Mouse (Mus musculus): ENCODE measurements around the gene Zfp985.
"Not testable (repeated sequence)": the region's sequence is repeated elsewhere in the genome, so short reads cannot be mapped to it uniquely, and the experiment has no call there.

Zfp985 gene

GRCm38 (mm10) chr4:147553071-147553470 lies at the start of gene Zfp985:
Zfp985 (plus strand) TSS chr4:147553277.
- DNase-seq, result not testable (repeated sequence)

- DNase-seq, result no peak
These were observed 43.9 kb upstream of the Zfp985 start for GRCm38 (mm10) chr4:147509174-147509573.

GRCm38 (mm10) chr4:147518981-147519380 lies 34.1 kb upstream of the Zfp985 start:
- DNase-seq, result no peak

GRCm38 (mm10) chr4:147520100-147520499 lies 33.0 kb upstream of the Zfp985 start:
- DNase-seq, result no peak

GRCm38 (mm10) chr4:147525125-147525524 lies 28.0 kb upstream of the Zfp985 start:
- no peak for DNase-seq

- DNase-seq, result no peak
These were observed 22.7 kb upstream of the Zfp985 start for GRCm38 (mm10) chr4:147530366-147530765.

GRCm38 (mm10) chr4:147535916-147536315 lies 17.2 kb upstream of the Zfp985 start:
- not testable (repeated sequence) for DNase-seq

- DNase-seq, result no peak
These were observed 15.4 kb upstream of the Zfp985 start for GRCm38 (mm10) chr4:147537702-147538101.

GRCm38 (mm10) chr4:147539918-147540317 lies 13.2 kb upstream of the Zfp985 start, which contains the start of gene Gm16503:
Gm16503 (plus strand) TSS chr4:147540218.
- DNase-seq, result not testable (repeated sequence)

GRCm38 (mm10) chr4:147541105-147541504 lies 12.0 kb upstream of the Zfp985 start:
- DNase-seq, result no peak

- DNase-seq, result not testable (repeated sequence)
These were observed 1.3 kb downstream of the Zfp985 start for GRCm38 (mm10) chr4:147554361-147554760.

GRCm38 (mm10) chr4:147556921-147557320 lies 3.8 kb downstream of the Zfp985 start:
- DNase-seq, result not testable (repeated sequence)

GRCm38 (mm10) chr4:147558011-147558410 lies 4.9 kb downstream of the Zfp985 start:
- not testable (repeated sequence) for DNase-seq

- DNase-seq, result not testable (repeated sequence)
These were observed 6.0 kb downstream of the Zfp985 start for GRCm38 (mm10) chr4:147559096-147559495.

GRCm38 (mm10) chr4:147565426-147566220 lies 12.5 kb downstream of the Zfp985 start:
- no peak for DNase-seq

GRCm38 (mm10) chr4:147571156-147571555 lies 18.1 kb downstream of the Zfp985 start:
- not testable (repeated sequence) for DNase-seq

- not testable (repeated sequence) for DNase-seq
These were observed 26.3 kb downstream of the Zfp985 start for GRCm38 (mm10) chr4:147579371-147579770.

- DNase-seq, result no peak
These were observed 33.7 kb downstream of the Zfp985 start for GRCm38 (mm10) chr4:147586511-147587473.

GRCm38 (mm10) chr4:147594630-147595029 lies 41.6 kb downstream of the Zfp985 start:
- not testable (repeated sequence) for DNase-seq

- DNase-seq, result no peak
These were observed 44.6 kb downstream of the Zfp985 start for GRCm38 (mm10) chr4:147597685-147598084.

- no peak for DNase-seq
These were observed 45.8 kb downstream of the Zfp985 start for GRCm38 (mm10) chr4:147598831-147599230.

- DNase-seq, result no peak
These were observed 48.8 kb downstream of the Zfp985 start for GRCm38 (mm10) chr4:147601881-147602280.

- DNase-seq, result no peak
These were observed 50.7 kb downstream of the Zfp985 start for GRCm38 (mm10) chr4:147603806-147604205.
